Mouse (Mus musculus): ENCODE data around the gene Eml4. TPM values are rescaled to one million over a fixed set of nuclear protein-coding genes. Genes with fewer than 3 reads are reported as not detected.
A peak's percentile ranks its signal among the peaks of the same experiment; 100 is the strongest.

The Eml4 gene
- total RNA-seq, 2 experiments from 2014 or later, result 10.3 to 22.6 TPM

DNA sequence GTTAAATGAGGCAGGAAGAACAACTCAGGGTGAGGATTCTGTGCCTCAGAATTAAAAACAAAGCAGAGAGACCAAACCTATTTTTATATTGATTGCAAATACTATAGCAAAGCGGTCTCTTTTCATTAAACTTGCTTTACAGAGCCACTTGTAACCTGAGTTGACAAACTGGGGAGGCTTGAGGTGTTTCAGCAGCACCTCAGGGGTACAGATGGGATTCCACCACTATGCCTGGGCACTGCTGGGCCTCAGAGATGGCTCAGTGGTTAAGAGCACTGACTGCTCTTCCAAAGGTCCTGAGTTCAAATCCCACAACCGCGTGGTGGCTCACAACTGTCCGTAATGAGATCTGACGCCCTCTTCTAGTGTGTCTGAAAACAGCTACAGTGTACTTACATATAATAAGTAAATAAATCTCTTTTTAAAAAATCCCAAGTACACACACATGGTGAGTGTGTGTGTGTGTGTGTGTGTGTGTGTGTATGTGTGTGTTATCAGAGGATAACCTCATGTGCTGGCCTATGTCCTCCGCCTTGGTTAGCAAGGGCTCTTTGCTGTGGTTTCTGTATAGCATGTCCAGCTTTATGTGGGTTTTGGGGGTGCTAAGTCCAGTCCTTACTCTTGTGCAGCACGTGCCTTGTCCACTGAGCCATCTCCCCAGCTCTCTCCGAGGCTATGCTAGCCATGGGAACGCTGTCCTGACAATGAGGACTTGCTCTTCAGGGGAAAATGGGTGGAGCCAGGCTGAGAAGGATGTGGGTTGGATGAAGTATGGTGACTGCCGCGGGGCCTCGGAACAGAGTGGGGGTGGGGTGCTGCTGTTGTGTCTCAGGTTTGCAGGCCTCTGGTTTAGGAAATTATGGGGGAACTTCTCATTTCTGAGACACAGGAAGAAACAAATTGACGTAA, 176.1 kb downstream of the Eml4 start:
- peak; percentile 87 for ATAC-seq (replicated peaks; ENCODE audit: low FRiP score, low TSS enrichment, poor library complexity, severe bottlenecking)

DNA sequence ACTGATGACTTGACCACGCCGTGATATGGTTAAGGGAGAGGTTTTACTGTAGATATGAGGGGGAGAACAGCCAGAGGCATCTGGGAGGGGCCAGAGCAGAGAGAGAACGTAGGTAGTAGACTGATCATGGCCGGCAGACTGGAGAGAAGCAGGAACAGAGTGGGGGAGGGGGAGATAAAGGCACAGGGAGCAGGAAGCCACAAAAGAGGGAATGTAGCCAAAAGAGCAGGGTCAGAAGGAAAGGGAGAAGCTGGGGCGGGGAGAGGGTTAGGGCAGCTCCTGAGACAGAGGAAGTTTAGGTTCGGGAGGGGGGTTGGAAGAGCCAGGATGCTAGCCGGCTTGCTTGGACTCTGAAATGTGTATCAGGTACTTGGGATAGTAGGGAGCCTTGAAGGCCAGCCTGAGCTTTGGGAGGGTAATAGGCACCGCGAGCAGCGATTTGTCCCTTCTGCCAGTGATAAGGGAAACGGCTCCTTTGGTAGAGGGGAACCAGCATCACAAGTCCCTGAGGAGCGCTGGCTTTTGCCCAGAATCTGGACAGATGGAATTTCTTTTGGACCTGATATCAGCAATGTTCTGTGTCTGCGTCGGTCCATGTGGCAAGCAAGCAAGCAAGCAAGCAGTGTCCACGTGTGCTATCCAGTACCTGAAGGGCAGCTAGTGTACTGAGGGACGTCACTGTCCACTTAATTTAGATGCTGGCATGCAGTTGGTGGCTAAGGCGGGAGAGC, 177.1 kb downstream of the Eml4 start:
- peak; percentile 45 for ATAC-seq (replicated peaks; ENCODE audit: low FRiP score, low TSS enrichment, poor library complexity, severe bottlenecking)

Other genes starting within 250 kb of the Eml4 start
- gene Pkdcc, start 135.6 kb upstream of the Eml4 start, total RNA-seq (2014; fragmentation: Nextera tagmentation), result not detected in 2 replicates
- not detected in 2 replicates for gene Pkdcc, start 135.6 kb upstream of the Eml4 start, total RNA-seq (2017)
- gene Cox7a2l, start 166.4 kb downstream of the Eml4 start, total RNA-seq (2014; fragmentation: Nextera tagmentation), result 214 and 239 TPM in 2 replicates
- 161 and 186 TPM in 2 replicates for gene Cox7a2l, start 166.4 kb downstream of the Eml4 start, total RNA-seq (2017)